Mouse (Mus musculus): ENCODE measurements around the gene Mov10l1. TPM values are rescaled to one million over a fixed set of nuclear protein-coding genes. Genes with fewer than 3 reads are reported as not detected.

The Mov10l1 gene
- not detected in 2 replicates for polyA plus RNA-seq (2015; fragmentation: Nextera tagmentation; extraction: Ambion mirVana)

DNA sequence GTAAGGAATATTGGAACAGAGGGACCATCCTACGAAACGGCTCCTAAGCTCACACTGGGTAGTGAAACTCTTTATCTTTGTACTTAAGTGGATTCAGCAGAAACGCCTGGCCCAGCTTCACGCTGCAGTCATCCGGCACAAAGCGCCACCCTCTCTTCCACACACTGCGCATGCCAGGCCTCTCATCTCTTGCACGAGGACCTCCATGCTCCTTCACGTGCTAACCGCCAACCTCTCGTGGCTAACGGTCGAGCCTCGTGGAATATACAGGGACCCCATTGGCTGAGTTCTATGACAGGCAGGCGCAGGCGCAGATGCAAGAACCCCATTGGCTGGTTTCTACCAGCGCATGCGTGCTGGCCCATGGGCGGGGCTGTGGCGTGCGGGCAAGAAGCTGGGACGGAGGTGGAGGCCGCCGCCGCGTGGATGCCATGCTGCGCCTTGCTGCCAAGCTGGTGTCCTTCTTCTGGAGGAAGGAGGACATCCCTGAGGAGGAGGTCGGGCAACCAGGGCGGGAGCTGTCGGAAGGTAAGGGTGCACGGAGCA lies at the start of gene Mov10l1:
Mov10l1 (plus strand) TSS at position 376 of the 546 bp plus-strand sequence.
- Histone ChIP-seq H3K4me3 (replicated peaks) (no peak within 1 kb of the TSS), H3K9me3 (replicated peaks) (no peaks in the 10 kb centered on the region), H3K36me3 (no peaks in the 10 kb centered on the region), H3K9ac (no peak within 1 kb of the TSS), H3K27ac (no peak within 1 kb of the TSS), H3K4me1 (replicated peaks) (no peaks in the 10 kb centered on the region), H3K4me2 (no peak within 1 kb of the TSS), H3K27me3 (no peaks in the 10 kb centered on the region)
- no peak; the same call in 1 of the 2 replicates for ATAC-seq (ENCODE audit: low read depth)
- DNase-seq, result no peak
- 84% methylated on average over 31 of the region's 31 CpGs for WGBS (ENCODE audit: insufficient replicate concordance)

GRCm38 (mm10) chr15:88934141-88934540 lies 48.6 kb upstream of the Mov10l1 start:
- DNase-seq (no peak), ATAC-seq (ENCODE audit: low read depth) (no peak)
- H3K36me3 ChIP-seq, result no peaks in the 10 kb centered on the region
- no peaks in the 10 kb centered on the region for H3K4me1 ChIP-seq (replicated peaks)
- H3K9ac ChIP-seq, result no peak overlapping the region
- no peak overlapping the region for H3K4me3 ChIP-seq (replicated peaks)
- H3K27me3 ChIP-seq, result no peaks in the 10 kb centered on the region
- 63% methylated on average over 7 of the region's 7 CpGs for WGBS (ENCODE audit: insufficient replicate concordance)
- no peak overlapping the region for H3K4me2 ChIP-seq
- H3K9me3 ChIP-seq (replicated peaks), result no peaks in the 10 kb centered on the region
- no peak overlapping the region for H3K27ac ChIP-seq

- Histone ChIP-seq H3K4me1 (replicated peaks) (no peaks in the 10 kb centered on the region), H3K27ac (no peak overlapping the region), H3K36me3 (no peaks in the 10 kb centered on the region), H3K4me2 (no peak overlapping the region), H3K9ac (no peak overlapping the region), H3K9me3 (replicated peaks) (no peaks in the 10 kb centered on the region), H3K27me3 (no peaks in the 10 kb centered on the region), H3K4me3 (replicated peaks) (no peak overlapping the region)
- DNase-seq, result no peak
- ATAC-seq (ENCODE audit: low read depth), result no peak
- 37% methylated on average over 6 of the region's 6 CpGs for WGBS (ENCODE audit: insufficient replicate concordance)
Observed at GRCm38 (mm10) chr15:88936619-88937290, 46.0 kb upstream of the Mov10l1 start.

DNA sequence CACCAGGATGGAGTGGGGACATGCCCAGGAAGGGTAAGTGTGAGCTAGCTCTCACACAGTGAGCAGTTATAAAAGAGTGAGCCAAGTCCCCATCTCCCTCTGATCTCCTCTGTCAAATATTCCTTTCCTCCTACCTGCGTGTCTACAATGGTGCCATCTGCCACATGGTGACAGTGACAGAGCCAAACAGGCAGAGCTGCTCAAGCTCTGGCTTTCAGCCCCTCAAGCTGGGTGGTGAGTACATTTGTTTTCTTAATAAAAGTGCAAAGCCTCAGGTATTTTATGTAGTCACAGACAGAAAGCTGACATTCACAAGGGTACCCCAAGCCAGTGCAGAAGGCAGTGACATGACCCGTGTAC lies 45.4 kb upstream of the Mov10l1 start:
- Histone ChIP-seq H3K9ac (no peak overlapping the region), H3K4me3 (replicated peaks) (no peak overlapping the region), H3K36me3 (no peaks in the 10 kb centered on the region), H3K27ac (no peak overlapping the region), H3K4me1 (replicated peaks) (no peaks in the 10 kb centered on the region), H3K4me2 (no peak overlapping the region), H3K27me3 (no peaks in the 10 kb centered on the region), H3K9me3 (replicated peaks) (no peaks in the 10 kb centered on the region)
- ATAC-seq (ENCODE audit: low read depth) (no peak), DNase-seq (no peak)
- WGBS (ENCODE audit: insufficient replicate concordance), result 58% methylated on average over 2 of the region's 2 CpGs

DNA sequence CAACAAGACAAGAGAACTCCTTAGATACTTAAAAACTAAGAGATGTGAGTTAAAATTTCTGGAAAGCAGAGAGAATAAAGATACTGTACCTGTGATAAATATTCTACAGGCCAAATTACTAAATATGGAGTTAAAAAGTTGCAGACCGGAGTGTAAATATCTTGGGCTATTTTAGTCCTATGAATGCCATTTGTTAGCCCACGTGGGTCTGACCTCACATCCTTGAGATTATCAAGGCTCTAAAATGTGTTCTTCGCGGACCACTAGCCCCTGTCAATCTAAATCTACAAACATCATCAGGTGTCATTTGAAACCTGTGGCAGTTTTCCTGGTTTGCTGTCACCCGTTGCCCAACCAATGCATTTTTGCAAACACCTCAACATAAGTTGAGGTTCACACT lies 39.9 kb upstream of the Mov10l1 start:
- no peak overlapping the region for H3K4me3 ChIP-seq (replicated peaks)
- 59% methylated on average over 5 of the region's 5 CpGs for WGBS (ENCODE audit: insufficient replicate concordance)
- no peak overlapping the region for H3K9ac ChIP-seq
- H3K27ac ChIP-seq, result no peak overlapping the region
- H3K27me3 ChIP-seq, result no peaks in the 10 kb centered on the region
- no peak for ATAC-seq (ENCODE audit: low read depth)
- H3K9me3 ChIP-seq (replicated peaks), result no peaks in the 10 kb centered on the region
- no peaks in the 10 kb centered on the region for H3K4me1 ChIP-seq (replicated peaks)
- no peaks in the 10 kb centered on the region for H3K36me3 ChIP-seq
- DNase-seq, result no peak
- no peak overlapping the region for H3K4me2 ChIP-seq

GRCm38 (mm10) chr15:88943896-88944551 lies 38.7 kb upstream of the Mov10l1 start:
- no peaks in the 10 kb centered on the region for H3K36me3 ChIP-seq
- no peaks in the 10 kb centered on the region for H3K9me3 ChIP-seq (replicated peaks)
- 66% methylated on average over 5 of the region's 5 CpGs for WGBS (ENCODE audit: insufficient replicate concordance)
- no peak overlapping the region for H3K27ac ChIP-seq
- H3K4me1 ChIP-seq (replicated peaks), result no peaks in the 10 kb centered on the region
- DNase-seq, result no peak
- no peak overlapping the region for H3K4me2 ChIP-seq
- H3K9ac ChIP-seq, result no peak overlapping the region
- no peaks in the 10 kb centered on the region for H3K27me3 ChIP-seq
- no peak overlapping the region for H3K4me3 ChIP-seq (replicated peaks)
- ATAC-seq (ENCODE audit: low read depth), result no peak

DNA sequence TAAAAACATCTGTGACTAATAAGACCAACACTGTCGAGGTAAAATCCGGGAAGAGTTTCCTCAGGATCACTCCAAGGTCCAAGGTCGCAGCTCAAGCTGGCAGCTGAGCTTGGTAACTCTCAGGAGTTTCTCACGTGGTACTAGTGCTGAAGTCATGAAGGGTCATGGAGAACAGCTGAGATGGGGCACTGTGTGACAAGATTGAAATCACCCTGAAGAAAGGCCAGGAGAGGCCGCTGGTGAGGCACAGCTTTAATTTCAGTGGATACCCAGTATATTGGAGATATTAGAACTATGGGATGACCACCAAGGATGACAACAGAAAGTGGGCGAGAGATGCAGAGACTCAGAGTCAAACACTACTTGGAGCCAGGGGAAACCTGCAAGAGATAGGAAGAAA lies 35.9 kb upstream of the Mov10l1 start:
- Histone ChIP-seq H3K4me1 (replicated peaks) (no peaks in the 10 kb centered on the region), H3K27ac (no peak overlapping the region), H3K4me2 (no peak overlapping the region), H3K36me3 (no peaks in the 10 kb centered on the region), H3K9me3 (replicated peaks) (no peaks in the 10 kb centered on the region), H3K4me3 (replicated peaks) (no peak overlapping the region), H3K27me3 (no peaks in the 10 kb centered on the region), H3K9ac (no peak overlapping the region)
- WGBS (ENCODE audit: insufficient replicate concordance), result 36% methylated on average over 6 of the region's 6 CpGs
- DNase-seq (no peak), ATAC-seq (ENCODE audit: low read depth) (no peak)

DNA sequence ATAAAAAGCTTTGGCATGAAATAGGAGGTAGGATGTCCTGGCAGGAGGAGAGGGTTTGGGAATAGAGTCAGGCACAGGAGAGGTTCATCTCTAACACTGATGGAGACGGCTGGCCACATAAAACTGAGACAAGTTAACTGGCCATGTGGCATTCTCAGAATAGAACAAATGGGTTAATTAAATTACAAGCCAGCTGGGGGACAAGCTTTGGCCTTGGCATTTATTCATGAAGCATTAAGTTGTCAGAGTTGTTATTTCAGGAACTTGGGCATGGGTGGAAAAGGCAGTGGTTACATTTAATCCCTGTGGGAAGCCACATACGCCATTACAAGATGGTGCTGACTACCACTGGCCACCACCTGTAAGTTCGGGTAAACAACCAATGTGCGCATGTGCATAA lies 31.5 kb upstream of the Mov10l1 start:
- Histone ChIP-seq H3K4me2 (no peak overlapping the region), H3K27ac (no peak overlapping the region), H3K4me3 (replicated peaks) (no peak overlapping the region), H3K36me3 (no peaks in the 10 kb centered on the region), H3K4me1 (replicated peaks) (peaks cover 3% of the 10 kb centered on the region; the same call in 1 of the 2 replicates), H3K27me3 (peaks cover 35% of the 10 kb centered on the region), H3K9ac (no peak overlapping the region), H3K9me3 (replicated peaks) (no peaks in the 10 kb centered on the region)
- ATAC-seq (ENCODE audit: low read depth), result no peak
- DNase-seq, result no peak
- 72% methylated on average over 4 of the region's 4 CpGs for WGBS (ENCODE audit: insufficient replicate concordance)

DNA sequence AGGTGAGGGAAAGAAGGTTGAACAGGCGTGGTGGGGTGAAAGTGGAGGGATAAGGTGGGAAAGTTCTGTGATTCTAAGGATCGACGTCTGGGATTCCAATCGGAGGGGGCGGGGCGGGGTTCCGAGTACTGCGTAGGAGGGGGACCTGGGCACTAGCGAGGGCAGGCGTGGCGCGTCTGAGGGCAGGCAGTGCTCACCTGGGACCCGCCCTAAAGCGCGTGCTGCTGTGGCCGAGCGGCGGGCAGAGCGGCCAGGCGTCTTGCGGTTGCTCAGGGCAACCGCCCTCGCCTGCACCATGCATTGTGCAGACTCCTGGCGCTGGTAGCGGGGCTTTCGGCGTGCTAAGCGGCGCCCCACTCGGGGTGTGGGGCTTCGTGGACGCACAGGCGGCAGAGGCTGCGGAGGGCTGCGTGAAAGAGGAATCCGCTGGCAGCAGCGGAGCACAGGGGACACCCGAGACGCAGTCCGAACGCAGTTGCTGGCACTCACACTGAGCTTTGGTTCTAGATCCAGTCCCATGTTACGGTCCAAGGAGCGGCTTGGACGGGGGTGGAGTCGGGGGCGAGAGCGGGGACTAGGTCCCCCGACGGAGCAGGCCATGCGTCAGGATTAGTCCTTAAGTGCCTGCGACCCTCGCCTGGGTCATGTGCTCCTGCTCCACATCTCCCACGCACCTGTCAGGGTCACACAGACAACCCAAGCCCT lies 28.2 kb upstream of the Mov10l1 start, which contains the start of gene Ttll8:
Ttll8 (minus strand) TSS at position 51 of the 705 bp plus-strand sequence.
- H3K9ac ChIP-seq, result no peak within 1 kb of the TSS
- H3K4me3 ChIP-seq (replicated peaks), result peak within 1 kb of the TSS; percentile 31; the same call in 1 of the 2 replicates
- no peaks in the 10 kb centered on the region for H3K9me3 ChIP-seq (replicated peaks)
- peaks cover 35% of the 10 kb centered on the region for H3K27me3 ChIP-seq
- 8% methylated on average over 53 of the region's 53 CpGs for WGBS (ENCODE audit: insufficient replicate concordance)
- H3K27ac ChIP-seq, result no peak within 1 kb of the TSS
- ATAC-seq (ENCODE audit: low read depth) (no peak), DNase-seq (no peak)
- H3K36me3 ChIP-seq, result no peaks in the 10 kb centered on the region
- peaks cover 3% of the 10 kb centered on the region; the same call in 1 of the 2 replicates for H3K4me1 ChIP-seq (replicated peaks)
- H3K4me2 ChIP-seq, result peak within 1 kb of the TSS; percentile 51

GRCm38 (mm10) chr15:88955342-88955741 lies 27.4 kb upstream of the Mov10l1 start:
- Histone ChIP-seq H3K4me1 (replicated peaks) (peaks cover 3% of the 10 kb centered on the region; the same call in 1 of the 2 replicates), H3K4me3 (replicated peaks) (no peak overlapping the region), H3K9ac (no peak overlapping the region), H3K27me3 (peaks cover 35% of the 10 kb centered on the region), H3K9me3 (replicated peaks) (no peaks in the 10 kb centered on the region), H3K27ac (no peak overlapping the region), H3K36me3 (no peaks in the 10 kb centered on the region), H3K4me2 (no peak overlapping the region)
- ATAC-seq (ENCODE audit: low read depth) (no peak), DNase-seq (no peak)
- 72% methylated on average over 6 of the region's 6 CpGs for WGBS (ENCODE audit: insufficient replicate concordance)

GRCm38 (mm10) chr15:88957522-88957921 lies 25.2 kb upstream of the Mov10l1 start:
- H3K4me3 ChIP-seq (replicated peaks), result no peak overlapping the region

More at GRCm38 (mm10) chr15:88957522-88957921, 25.2 kb upstream of the Mov10l1 start:
- no peak overlapping the region for H3K4me2 ChIP-seq
- H3K27me3 ChIP-seq, result peaks cover 32% of the 10 kb centered on the region
- 51% methylated on average over 4 of the region's 4 CpGs for WGBS (ENCODE audit: insufficient replicate concordance)
- DNase-seq (no peak), ATAC-seq (ENCODE audit: low read depth) (no peak)
- no peak overlapping the region for H3K9ac ChIP-seq
- H3K9me3 ChIP-seq (replicated peaks), result no peaks in the 10 kb centered on the region
- peaks cover 3% of the 10 kb centered on the region; the same call in 1 of the 2 replicates for H3K4me1 ChIP-seq (replicated peaks)
- H3K27ac ChIP-seq, result no peak overlapping the region
- no peaks in the 10 kb centered on the region for H3K36me3 ChIP-seq
